Mouse (Mus musculus) midbrain, embryonic 11.5 days (tissue): Measurements from ENCODE around the gene Ptprm. TPM values are rescaled to one million over a fixed set of nuclear protein-coding genes. Genes with fewer than 3 reads are reported as not detected.

Source experiments
- ATAC-seq: fragments of 200-750 bp; cut with Nextera tagmentation; 2 replicates; pipeline ENCODE4 v1.8.0; 2017; ENCODE audit warnings: moderate TSS enrichment, moderate library complexity; ENCODE audit not compliant: low FRiP score
- DNase-seq: peaks from one replicate; pipeline ENCODE4 v3.0.0; 2015; ENCODE audit warnings: low spot score; ENCODE audit errors: missing footprints
- H3K27ac ChIP-seq: fragments of 300-500 bp; sonication (generic); 2 replicates; pipeline ENCODE4 v1.5.1; 2014; ENCODE audit warnings: low read depth, low read length
- H3K27me3 ChIP-seq: fragments of 300-500 bp; sonication (generic); 2 replicates; pipeline ENCODE4 v1.6.1; 2014; ENCODE audit warnings: mild to moderate bottlenecking, low read length, moderate library complexity, mixed read lengths; ENCODE audit not compliant: control insufficient read depth, insufficient read depth
- H3K36me3 ChIP-seq: fragments of 300-500 bp; sonication (generic); 2 replicates; pipeline ENCODE4 v1.6.1; 2014; ENCODE audit warnings: mild to moderate bottlenecking, low read length, moderate library complexity, mixed read lengths; ENCODE audit not compliant: control insufficient read depth, insufficient read depth
- H3K4me1 ChIP-seq: fragments of 300-500 bp; sonication (generic); 2 replicates; pipeline ENCODE4 v1.6.1; 2014; ENCODE audit warnings: low read length; ENCODE audit not compliant: control insufficient read depth, insufficient read depth
- H3K4me2 ChIP-seq: fragments of 300-500 bp; sonication (generic); 2 replicates; pipeline ENCODE4 v1.6.1; 2014; ENCODE audit warnings: mild to moderate bottlenecking, moderate library complexity
- H3K4me3 ChIP-seq: fragments of 300-500 bp; sonication (generic); 2 replicates; pipeline ENCODE4 v1.5.1; 2014; ENCODE audit warnings: low read depth, low read length
- H3K9ac ChIP-seq: fragments of 300-500 bp; sonication (generic); 2 replicates; pipeline ENCODE4 v1.6.1; 2014; ENCODE audit warnings: low read length
- H3K9me3 ChIP-seq: fragments of 300-500 bp; sonication (generic); 2 replicates; pipeline ENCODE4 v1.6.1; 2016; ENCODE audit warnings: low read length; ENCODE audit not compliant: control insufficient read depth
- WGBS: fragments of 180-500 bp; shearing (Covaris S2); extraction: QIAGEN DNeasy Blood & Tissue Kit; methylation state at CpG from one replicate; pipeline ENCODE4 v1.1.7; 2014; 5-methylcytosine and 5-hydroxymethylcytosine counted together
- polyA plus RNA-seq: library from polyadenylated mRNA; unstranded; fragments of >200 nt; fragmentation: Nextera tagmentation; extraction: Ambion mirVana; gene quantifications from 2 replicates; pipeline ENCODE4 v1.2.1, GENCODE M21; 2014

The Ptprm gene
- polyA plus RNA-seq, 1 experiment from 2014 or later, result 8.9 TPM

GRCm38 (mm10) chr17:67363377-67364070, 9.3 kb upstream of the Ptprm start:
- no peaks in the 10 kb centered on the region for H3K27me3 ChIP-seq
- DNase-seq (peak; percentile 80), ATAC-seq (no peak)
- H3K4me3 ChIP-seq, result no peak overlapping the region
- 83% methylated on average over 11 of the region's 11 CpGs for WGBS
- H3K9me3 ChIP-seq, result no peaks in the 10 kb centered on the region
- H3K9ac ChIP-seq, result no peak overlapping the region
- H3K36me3 ChIP-seq, result no peaks in the 10 kb centered on the region
- H3K4me2 ChIP-seq, result no peak overlapping the region
- H3K27ac ChIP-seq, result no peak overlapping the region
- peaks cover 2% of the 10 kb centered on the region; the same call in 1 of the 2 replicates for H3K4me1 ChIP-seq

- Histone ChIP-seq H3K27me3 (no peaks in the 10 kb centered on the region), H3K27ac (no peak overlapping the region), H3K9ac (no peak overlapping the region), H3K36me3 (no peaks in the 10 kb centered on the region), H3K4me3 (no peak overlapping the region), H3K4me1 (peaks cover 2% of the 10 kb centered on the region; the same call in 1 of the 2 replicates), H3K4me2 (no peak overlapping the region), H3K9me3 (no peaks in the 10 kb centered on the region)
- DNase-seq, result peak; percentile 54
- 86% methylated on average over 6 of the region's 6 CpGs for WGBS
- no peak for ATAC-seq
Observed at GRCm38 (mm10) chr17:67362131-67362530, 7.9 kb upstream of the Ptprm start.

- Histone ChIP-seq H3K36me3 (no peaks in the 10 kb centered on the region), H3K4me1 (peaks cover 2% of the 10 kb centered on the region; the same call in 1 of the 2 replicates), H3K4me2 (no peak overlapping the region), H3K9me3 (no peaks in the 10 kb centered on the region), H3K27ac (no peak overlapping the region), H3K27me3 (peaks cover 4% of the 10 kb centered on the region), H3K9ac (no peak overlapping the region), H3K4me3 (no peak overlapping the region)
- WGBS, result 3% methylated on average over 3 of the region's 3 CpGs
- DNase-seq, result peak; percentile 73
- ATAC-seq, result no peak
Observed at GRCm38 (mm10) chr17:67360606-67361005, 6.3 kb upstream of the Ptprm start.

GRCm38 (mm10) chr17:67359578-67359977, 5.3 kb upstream of the Ptprm start:
- peak; percentile 14 for DNase-seq
- Histone ChIP-seq H3K9me3 (no peaks in the 10 kb centered on the region), H3K27me3 (peaks cover 4% of the 10 kb centered on the region), H3K27ac (no peak overlapping the region), H3K4me1 (peaks cover 2% of the 10 kb centered on the region), H3K9ac (no peak overlapping the region), H3K4me2 (no peak overlapping the region), H3K36me3 (no peaks in the 10 kb centered on the region), H3K4me3 (no peak overlapping the region)
- 93% methylated on average over 5 of the region's 5 CpGs for WGBS
- no peak for ATAC-seq

GRCm38 (mm10) chr17:67358541-67358940, 4.3 kb upstream of the Ptprm start:
- 92% methylated on average over 7 of the region's 7 CpGs for WGBS
- ATAC-seq, result no peak
- H3K9ac ChIP-seq, result no peak overlapping the region

GRCm38 (mm10) chr17:67357191-67357590, 2.9 kb upstream of the Ptprm start:
- DNase-seq (peak; percentile 56), ATAC-seq (no peak)
- Histone ChIP-seq H3K4me1 (peaks cover 7% of the 10 kb centered on the region), H3K36me3 (no peaks in the 10 kb centered on the region), H3K27me3 (peaks cover 6% of the 10 kb centered on the region), H3K27ac (no peak overlapping the region), H3K9ac (no peak overlapping the region), H3K9me3 (no peaks in the 10 kb centered on the region), H3K4me3 (no peak overlapping the region), H3K4me2 (no peak overlapping the region)
- 82% methylated on average over 4 of the region's 4 CpGs for WGBS

More at GRCm38 (mm10) chr17:67358541-67358940, 4.3 kb upstream of the Ptprm start:
- DNase-seq, result no peak
- Histone ChIP-seq H3K27ac (no peak overlapping the region), H3K36me3 (no peaks in the 10 kb centered on the region), H3K4me2 (no peak overlapping the region), H3K4me3 (no peak overlapping the region), H3K4me1 (peaks cover 2% of the 10 kb centered on the region), H3K27me3 (peaks cover 4% of the 10 kb centered on the region), H3K9me3 (no peaks in the 10 kb centered on the region)

GRCm38 (mm10) chr17:67355251-67355650, 994 bp upstream of the Ptprm start:
- Histone ChIP-seq H3K27me3 (peaks cover 7% of the 10 kb centered on the region), H3K4me2 (peak overlapping the region; percentile 97; the same call in 1 of the 2 replicates), H3K9me3 (no peaks in the 10 kb centered on the region), H3K36me3 (no peaks in the 10 kb centered on the region), H3K9ac (no peak overlapping the region), H3K27ac (no peak overlapping the region), H3K4me3 (peak overlapping the region; percentile 74; the same call in 1 of the 2 replicates), H3K4me1 (peaks cover 5% of the 10 kb centered on the region)
- no peak for ATAC-seq
- peak; percentile 91 for DNase-seq
- WGBS, result 34% methylated on average over 5 of the region's 5 CpGs

GRCm38 (mm10) chr17:67353796-67354450, 334 bp downstream of the Ptprm start:
- Histone ChIP-seq H3K9ac (peak overlapping the region; percentile 79), H3K27me3 (peaks cover 7% of the 10 kb centered on the region), H3K4me3 (peak overlapping the region; percentile 74), H3K27ac (0 out of 2 replicates have a peak overlapping the region, but pooled peaks have one; percentile 9), H3K36me3 (no peaks in the 10 kb centered on the region), H3K4me1 (peaks cover 5% of the 10 kb centered on the region), H3K4me2 (peak overlapping the region; percentile 97), H3K9me3 (no peaks in the 10 kb centered on the region)
- WGBS, result under 1% methylated on average over 65 of the region's 68 CpGs
- ATAC-seq (peak; percentile 57), DNase-seq (peak; percentile 98)
